Mouse (Mus musculus) retina, postnatal 1 day (tissue): ENCODE measurements around the gene Tenm2.

Source experiments
- DNase-seq: peaks from one replicate; pipeline ENCODE4 v3.0.0-alpha.2; 2012

Gene Tenm2

DNA sequence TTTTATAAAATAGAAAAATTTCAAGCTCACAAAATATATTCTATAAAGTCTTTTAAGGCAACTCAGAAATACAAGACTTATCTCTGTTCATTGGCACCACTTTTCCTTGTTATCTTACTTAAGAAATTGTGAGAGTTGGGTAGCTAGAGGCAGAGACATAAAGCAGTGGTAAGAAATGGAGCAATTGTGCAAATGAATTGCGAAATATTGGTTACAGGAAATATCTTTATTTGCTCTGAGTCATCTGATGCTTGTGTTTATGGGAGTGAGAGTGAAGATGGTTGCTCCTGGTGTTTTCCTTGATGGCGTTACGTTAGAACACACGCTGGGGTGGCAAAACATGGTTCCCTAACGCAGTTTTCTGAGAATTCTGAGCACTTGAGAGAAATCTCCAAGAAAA is 156.4 kb downstream of the Tenm2 start:
- DNase-seq, result no peak

DNA sequence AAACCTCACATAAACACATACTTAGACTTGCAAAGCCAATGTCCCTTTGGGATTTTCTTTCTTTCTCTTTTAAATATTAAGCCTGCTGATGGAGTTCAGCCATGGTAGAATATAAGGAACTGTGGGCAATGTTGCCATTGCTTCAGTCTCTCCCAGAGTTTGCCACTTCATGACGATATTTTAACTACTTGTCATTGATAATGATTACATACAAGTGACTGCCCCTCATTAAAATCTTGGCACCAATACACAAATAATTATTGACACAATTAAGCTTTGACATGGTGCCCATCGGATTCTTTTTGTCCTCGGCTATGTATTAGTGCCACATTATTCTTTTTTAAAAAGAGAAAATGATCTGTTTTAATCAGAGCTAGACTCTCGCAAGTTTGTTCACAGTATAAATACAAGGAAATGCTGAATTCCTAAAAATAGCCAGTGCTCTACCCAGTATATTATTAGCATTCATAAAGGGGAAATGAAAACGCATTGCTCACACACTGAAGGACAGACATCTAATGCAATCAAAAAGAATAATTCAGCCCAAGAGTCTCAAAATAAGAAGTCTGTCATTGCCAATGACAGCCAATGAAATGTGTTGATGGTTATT is 158.7 kb downstream of the Tenm2 start:
- peak; percentile 16 for DNase-seq

DNA sequence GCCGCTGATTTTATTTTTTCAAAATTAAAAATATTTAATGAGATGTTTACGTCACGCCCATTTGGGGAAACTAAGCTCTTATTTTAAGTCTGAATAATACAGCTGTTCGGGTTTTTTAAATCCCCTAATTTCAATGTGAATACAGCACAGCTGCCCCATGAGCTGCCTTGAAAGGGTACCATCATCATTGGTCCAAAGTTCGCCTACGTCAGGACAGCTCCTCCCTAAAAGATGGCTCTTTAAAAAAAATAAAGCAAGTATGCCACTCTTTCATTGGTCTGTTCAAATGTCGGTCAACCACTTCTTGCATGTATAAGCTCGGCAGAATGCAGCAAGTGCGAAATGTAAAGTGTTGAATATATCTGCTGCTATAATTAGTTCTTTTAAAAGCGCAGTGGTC is 160.4 kb downstream of the Tenm2 start:
- DNase-seq, result no peak

- DNase-seq, result no peak
Measured at GRCm38 (mm10) chr11:37065459-37065858, 170.3 kb downstream of the Tenm2 start.

DNA sequence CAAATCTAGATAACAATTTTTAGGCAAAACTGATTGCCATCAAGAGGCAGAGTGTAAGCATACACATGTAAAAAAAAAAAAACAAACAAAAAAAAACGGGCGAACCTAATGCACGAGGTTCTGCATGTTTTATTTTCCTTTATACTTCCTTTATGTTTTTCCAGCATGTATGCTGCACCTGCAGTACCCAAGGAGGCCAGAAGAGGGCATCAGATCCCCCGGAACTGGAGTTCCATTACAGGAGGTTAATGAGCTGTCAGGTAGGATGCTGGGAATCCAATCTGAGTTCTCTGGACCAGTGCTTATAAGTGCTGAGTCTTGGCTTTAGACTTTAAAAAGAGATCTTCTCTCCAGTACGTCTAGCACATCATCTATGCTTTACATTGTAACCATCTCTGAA is 189.1 kb downstream of the Tenm2 start:
- peak; percentile 19 for DNase-seq

- DNase-seq, result no peak
Measured at GRCm38 (mm10) chr11:37041259-37041658, 194.5 kb downstream of the Tenm2 start.

- no peak for DNase-seq
Measured at GRCm38 (mm10) chr11:37039283-37039682, 196.5 kb downstream of the Tenm2 start.

DNA sequence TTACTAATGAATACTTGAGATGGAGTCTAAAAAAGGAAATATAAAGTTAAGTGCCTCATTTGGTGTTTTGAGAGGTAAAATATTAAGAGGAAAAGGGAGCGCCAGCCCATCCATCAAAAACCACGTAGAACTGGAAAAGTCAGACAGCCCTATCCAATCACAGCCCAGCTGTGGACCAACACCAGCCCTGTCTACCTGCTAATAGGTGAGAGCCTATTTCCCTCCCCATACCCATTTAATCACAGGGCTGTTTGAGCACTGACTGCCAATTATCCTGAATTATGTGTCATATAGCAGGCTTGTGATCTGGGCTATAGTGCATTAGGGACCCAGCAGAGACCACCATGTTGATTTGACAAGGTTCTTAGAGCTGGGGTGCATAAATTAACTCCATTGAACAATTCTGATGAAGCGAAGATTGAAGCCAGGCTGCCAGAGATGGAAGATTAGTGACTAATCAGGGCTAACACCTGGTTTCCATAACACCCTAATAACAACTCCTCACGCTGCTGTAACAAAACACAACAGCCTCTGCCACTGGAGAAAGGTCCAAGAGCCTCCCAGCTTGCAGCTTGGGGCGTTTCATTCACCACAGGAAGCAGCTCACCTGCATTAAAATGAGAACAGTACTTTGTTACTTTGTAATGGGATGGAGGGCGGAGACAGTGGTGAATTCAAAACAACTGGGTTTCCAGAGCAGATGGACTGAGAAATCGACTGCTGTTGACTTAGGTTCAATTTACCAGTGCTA is 204.3 kb downstream of the Tenm2 start:
- DNase-seq, result no peak

DNA sequence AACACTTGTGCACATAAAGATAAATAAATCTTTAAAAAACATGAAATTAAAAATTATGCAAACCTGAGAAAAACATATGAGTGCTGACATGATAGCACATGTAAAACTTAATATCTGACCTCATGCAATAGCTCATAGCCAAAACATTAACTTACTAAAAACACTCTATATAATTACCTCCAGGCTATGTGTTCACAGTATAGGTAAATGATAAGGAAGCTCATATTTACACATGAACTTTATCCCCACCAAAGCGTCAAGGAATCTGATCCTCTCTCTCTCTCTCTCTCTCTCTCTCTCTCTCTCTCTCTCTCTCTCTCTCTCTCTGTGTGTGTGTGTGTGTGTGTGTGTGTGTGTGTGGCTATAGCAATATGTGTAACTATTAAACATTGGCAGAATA is 223.9 kb downstream of the Tenm2 start:
- DNase-seq, result no peak

DNA sequence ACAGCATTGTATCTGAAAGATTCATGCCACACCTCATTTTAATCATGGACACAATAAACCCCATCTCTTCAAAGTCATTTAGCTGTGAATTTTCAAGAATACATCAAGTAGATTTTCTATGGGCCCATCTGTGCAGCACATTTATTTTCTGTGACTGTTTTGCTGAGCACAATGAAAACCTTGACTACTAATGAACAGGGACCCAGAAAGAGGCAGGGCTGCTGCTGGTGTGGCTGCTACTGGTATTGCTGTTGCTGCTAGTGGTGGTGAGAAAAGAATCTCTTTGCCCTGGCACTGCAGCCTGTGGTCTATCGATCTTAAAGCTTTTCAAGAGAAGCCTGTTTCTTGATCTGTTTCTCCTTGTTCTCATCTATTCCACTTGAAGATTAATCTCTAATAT is 226.5 kb downstream of the Tenm2 start:
- DNase-seq, result no peak

- DNase-seq, result no peak
Measured at GRCm38 (mm10) chr11:36997668-36998067, 238.1 kb downstream of the Tenm2 start.

DNA sequence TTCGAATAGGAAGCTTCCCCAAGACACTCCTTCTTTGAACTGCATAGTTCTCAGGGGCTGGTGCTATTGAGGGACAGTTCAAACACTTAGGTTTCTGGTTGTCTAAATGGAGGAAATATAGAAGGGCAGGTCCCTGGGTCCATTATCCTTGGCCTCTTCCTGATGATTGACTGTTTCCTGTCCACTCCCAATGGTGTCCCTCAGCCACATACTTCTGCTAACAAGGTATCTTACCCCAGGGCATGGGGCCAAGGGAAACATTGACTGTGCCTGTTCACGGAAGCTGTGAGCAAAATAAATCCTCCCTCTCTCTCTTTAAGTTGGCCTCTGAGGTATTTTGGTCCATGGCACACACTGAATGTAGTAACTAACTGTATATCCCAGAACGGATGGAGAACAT is 244.9 kb downstream of the Tenm2 start:
- DNase-seq, result no peak

DNA sequence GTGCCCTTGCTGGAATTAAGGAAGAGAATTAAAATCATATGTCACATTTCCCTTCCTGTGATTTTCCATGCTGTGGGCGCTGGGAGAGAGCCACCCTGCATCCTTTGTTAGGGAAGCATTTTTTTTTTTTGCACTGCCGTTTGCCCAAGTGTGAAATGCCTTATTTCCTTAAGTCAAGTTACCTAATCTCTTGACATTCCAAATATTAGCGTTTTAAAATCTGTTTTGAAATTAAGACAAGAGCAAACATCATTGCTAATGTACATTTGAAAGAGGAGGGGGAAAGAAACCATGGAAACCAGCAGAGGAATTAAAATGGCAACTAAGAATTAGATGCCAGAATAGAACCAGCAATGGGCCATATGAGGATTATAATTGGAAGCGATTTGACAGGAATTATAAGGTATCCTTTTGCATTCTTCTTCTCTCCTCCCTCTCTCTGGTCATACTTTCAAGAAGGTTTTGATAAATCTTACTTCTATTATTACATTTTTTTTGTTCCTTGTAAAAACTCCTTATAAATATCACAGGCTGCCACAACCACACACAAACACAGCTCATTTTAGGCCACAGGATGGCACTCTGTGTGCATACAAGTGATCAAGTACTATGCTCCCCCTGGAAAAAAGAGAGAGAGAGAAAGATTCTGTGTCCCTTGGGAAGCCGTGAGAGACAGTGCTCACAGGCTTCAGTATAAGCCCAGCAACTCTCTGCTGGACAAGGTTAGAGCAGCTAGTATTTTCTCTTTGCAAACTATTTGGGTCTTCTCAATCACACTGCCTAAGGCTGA is 246.8 kb downstream of the Tenm2 start:
- peak; percentile 60 for DNase-seq

GRCm38 (mm10) chr11:36974142-36974541 is 261.6 kb downstream of the Tenm2 start:
- no peak for DNase-seq

GRCm38 (mm10) chr11:36958102-36958501 is 277.7 kb downstream of the Tenm2 start:
- peak; percentile 11 for DNase-seq

DNA sequence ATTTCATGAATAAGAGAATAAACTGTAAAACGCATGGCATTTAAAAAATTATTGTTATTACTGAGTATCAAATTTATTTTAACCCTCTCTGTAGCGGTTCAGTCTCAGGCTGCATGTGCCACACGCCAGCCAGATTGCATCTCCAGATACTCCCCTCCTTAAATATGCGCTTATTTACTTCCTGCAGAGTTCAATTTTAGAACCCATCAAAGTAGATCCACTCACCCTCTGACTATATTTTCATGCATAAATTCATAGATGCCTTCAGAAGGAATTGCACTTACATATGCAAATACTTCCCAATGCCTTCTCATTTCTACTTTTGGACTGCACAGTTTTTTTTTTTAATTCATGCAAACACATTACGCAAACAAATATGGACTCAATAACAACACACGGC is 294.3 kb downstream of the Tenm2 start:
- DNase-seq, result no peak

DNA sequence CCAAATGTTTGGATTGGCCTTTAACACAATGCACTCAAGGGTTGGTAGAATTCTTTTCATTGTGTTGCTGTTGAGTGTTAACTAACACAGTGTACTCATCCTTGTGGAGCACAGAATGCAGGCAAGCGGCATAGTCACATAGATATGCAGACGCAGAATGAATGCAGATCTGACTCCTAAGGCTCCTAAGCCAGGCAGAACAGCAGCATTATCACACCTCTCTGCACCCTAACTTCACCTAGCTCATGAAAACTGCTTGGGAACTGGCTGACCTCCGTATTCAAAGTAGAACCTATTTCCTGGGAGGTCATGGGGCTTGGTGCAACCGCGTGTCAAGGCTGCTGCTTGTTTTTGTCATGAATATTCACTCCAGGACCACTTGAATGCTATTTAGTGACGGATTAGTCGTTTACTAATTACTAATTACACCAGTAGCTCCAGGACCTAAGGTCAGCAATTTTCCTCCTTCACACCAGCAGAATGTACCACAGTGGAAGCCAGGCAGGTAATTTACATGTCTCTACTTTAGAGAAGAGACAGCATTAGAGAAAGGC is 295.1 kb downstream of the Tenm2 start:
- DNase-seq, result no peak

DNA sequence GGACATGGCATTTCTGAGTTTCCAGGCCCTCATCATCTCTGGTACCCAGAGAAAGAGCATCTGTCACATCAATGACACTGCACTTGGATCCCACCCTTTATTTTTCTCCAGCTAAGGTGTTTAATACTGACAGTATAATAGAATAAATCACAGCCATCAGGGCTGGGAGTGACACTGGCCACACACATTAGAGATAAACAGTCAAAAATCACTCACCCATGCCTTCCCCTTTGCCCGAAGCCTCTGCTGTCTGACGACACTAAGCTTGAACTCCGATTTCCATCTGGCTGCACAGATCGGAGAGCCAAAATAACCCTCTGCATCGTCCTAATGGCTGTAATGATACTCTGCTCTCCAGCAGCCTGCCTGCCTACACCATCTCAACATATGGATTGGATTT is 305.9 kb downstream of the Tenm2 start:
- DNase-seq, result peak; percentile 35

GRCm38 (mm10) chr11:36926705-36927406 is 308.9 kb downstream of the Tenm2 start:
- no peak for DNase-seq

DNA sequence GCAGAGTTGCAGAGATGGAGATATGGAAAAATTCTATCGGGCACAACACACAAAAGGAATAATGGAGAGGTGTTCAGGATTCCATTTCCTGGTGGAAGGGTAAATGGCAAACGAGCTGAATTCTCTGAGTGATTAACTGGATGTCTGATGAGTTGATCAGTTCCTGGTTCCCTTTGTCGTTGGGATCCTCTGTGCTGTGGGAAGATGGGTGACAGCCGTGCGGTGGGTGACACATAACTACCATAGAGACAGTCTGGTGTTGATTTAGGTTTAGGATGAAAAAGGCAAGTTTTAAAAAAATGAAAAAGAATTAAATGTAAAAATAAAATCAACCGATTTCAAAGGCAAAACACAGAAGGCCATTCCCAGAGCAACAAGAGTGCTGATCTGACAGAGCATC is 316.5 kb downstream of the Tenm2 start:
- DNase-seq, result no peak

- DNase-seq, result peak; percentile 31
Measured at GRCm38 (mm10) chr11:36911406-36911805, 324.4 kb downstream of the Tenm2 start.

- DNase-seq, result no peak
Measured at GRCm38 (mm10) chr11:36909036-36909435, 326.7 kb downstream of the Tenm2 start.

DNA sequence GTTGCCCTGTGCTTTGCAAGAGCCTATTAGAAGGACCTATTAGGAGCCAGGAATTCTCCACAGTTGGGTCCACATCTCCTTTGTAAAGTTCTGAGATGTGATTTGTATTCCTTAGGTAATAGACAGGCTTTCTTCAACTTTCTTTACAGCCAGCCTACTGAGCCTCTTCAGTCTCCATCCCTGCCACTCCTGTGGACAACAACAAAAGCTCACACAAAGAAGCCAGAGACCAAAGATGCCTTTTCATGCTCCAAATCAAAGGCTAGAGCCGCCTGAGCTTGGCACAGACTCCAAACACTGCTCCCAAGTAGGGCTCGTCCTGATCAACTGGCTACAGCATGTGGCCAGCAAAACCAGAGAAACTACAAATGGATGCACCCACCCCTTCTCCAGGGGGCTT is 333.5 kb downstream of the Tenm2 start:
- DNase-seq, result no peak
